Mouse (Mus musculus): ENCODE measurements around the gene Mtap. TPM values are rescaled to one million over a fixed set of nuclear protein-coding genes. Genes with fewer than 3 reads are reported as not detected.

Gene Mtap
- polyA plus RNA-seq, 1 experiment from 2014 or later: 49.1 TPM

GRCm38 (mm10) chr4:89146291-89146690 lies 9.4 kb downstream of the Mtap start:
- peak; percentile 79 for TF ChIP-seq CTCF (IDR thresholded peaks at IDR 0.05; ENCODE audit: low read depth)
- H3K4me2 ChIP-seq (ENCODE audit: low read length): no peak overlapping the region
- DNase-seq (ENCODE audit: low spot score) (peak; percentile 79), ATAC-seq (replicated peaks; ENCODE audit: low FRiP score, low read depth) (no peak)
- no peaks in the 10 kb centered on the region for H3K27me3 ChIP-seq (ENCODE audit: insufficient read depth, low read length)
- WGBS: 47% methylated on average over 3 of the region's 3 CpGs
- H3K9me3 ChIP-seq (replicated peaks; ENCODE audit: low read length): no peaks in the 10 kb centered on the region
- no peak overlapping the region for H3K27ac ChIP-seq
- H3K4me1 ChIP-seq (replicated peaks; ENCODE audit: insufficient read depth, low read length): peaks cover under 1% of the 10 kb centered on the region; the same call in 1 of the 2 replicates
- H3K36me3 ChIP-seq (ENCODE audit: insufficient read depth, low read length): peaks cover 12% of the 10 kb centered on the region
- no peak overlapping the region for H3K9ac ChIP-seq (ENCODE audit: low read depth, low read length)
- H3K4me3 ChIP-seq (replicated peaks; ENCODE audit: low read depth, low read length): no peak overlapping the region

GRCm38 (mm10) chr4:89149261-89149660 lies 12.3 kb downstream of the Mtap start:
- Histone ChIP-seq H3K27ac (no peak overlapping the region), H3K4me2 (ENCODE audit: low read length) (no peak overlapping the region), H3K36me3 (ENCODE audit: insufficient read depth, low read length) (peaks cover 16% of the 10 kb centered on the region), H3K9ac (ENCODE audit: low read depth, low read length) (no peak overlapping the region), H3K9me3 (replicated peaks; ENCODE audit: low read length) (no peaks in the 10 kb centered on the region), H3K27me3 (ENCODE audit: insufficient read depth, low read length) (no peaks in the 10 kb centered on the region), H3K4me1 (replicated peaks; ENCODE audit: insufficient read depth, low read length) (no peaks in the 10 kb centered on the region), H3K4me3 (replicated peaks; ENCODE audit: low read depth, low read length) (no peak overlapping the region)
- no peak for TF ChIP-seq CTCF (IDR thresholded peaks at IDR 0.05; ENCODE audit: low read depth)
- ATAC-seq (replicated peaks; ENCODE audit: low FRiP score, low read depth): no peak
- no peak for DNase-seq (ENCODE audit: low spot score)

GRCm38 (mm10) chr4:89161389-89161788 lies 24.5 kb downstream of the Mtap start:
- no peak overlapping the region for H3K27ac ChIP-seq
- H3K36me3 ChIP-seq (ENCODE audit: insufficient read depth, low read length): peaks cover 26% of the 10 kb centered on the region
- H3K9ac ChIP-seq (ENCODE audit: low read depth, low read length): no peak overlapping the region
- WGBS: 97% methylated on average over 3 of the region's 3 CpGs
- DNase-seq (ENCODE audit: low spot score): no peak
- H3K9me3 ChIP-seq (replicated peaks; ENCODE audit: low read length): no peaks in the 10 kb centered on the region
- no peaks in the 10 kb centered on the region for H3K4me1 ChIP-seq (replicated peaks; ENCODE audit: insufficient read depth, low read length)
- H3K4me2 ChIP-seq (ENCODE audit: low read length): no peak overlapping the region
- no peak overlapping the region for H3K4me3 ChIP-seq (replicated peaks; ENCODE audit: low read depth, low read length)
- no peak for ATAC-seq (replicated peaks; ENCODE audit: low FRiP score, low read depth)
- TF ChIP-seq CTCF (IDR thresholded peaks at IDR 0.05; ENCODE audit: low read depth): no peak
- no peaks in the 10 kb centered on the region for H3K27me3 ChIP-seq (ENCODE audit: insufficient read depth, low read length)

GRCm38 (mm10) chr4:89162496-89162895 lies 25.6 kb downstream of the Mtap start:
- no peaks in the 10 kb centered on the region for H3K27me3 ChIP-seq (ENCODE audit: insufficient read depth, low read length)
- ATAC-seq (replicated peaks; ENCODE audit: low FRiP score, low read depth) (no peak), DNase-seq (ENCODE audit: low spot score) (no peak)
- no peak overlapping the region for H3K4me2 ChIP-seq (ENCODE audit: low read length)
- no peaks in the 10 kb centered on the region for H3K4me1 ChIP-seq (replicated peaks; ENCODE audit: insufficient read depth, low read length)
- no peak overlapping the region for H3K9ac ChIP-seq (ENCODE audit: low read depth, low read length)
- H3K9me3 ChIP-seq (replicated peaks; ENCODE audit: low read length): no peaks in the 10 kb centered on the region
- peaks cover 26% of the 10 kb centered on the region; the same call in 1 of the 2 replicates for H3K36me3 ChIP-seq (ENCODE audit: insufficient read depth, low read length)
- H3K4me3 ChIP-seq (replicated peaks; ENCODE audit: low read depth, low read length): no peak overlapping the region
- TF ChIP-seq CTCF (IDR thresholded peaks at IDR 0.05; ENCODE audit: low read depth): no peak
- H3K27ac ChIP-seq: no peak overlapping the region
- 75% methylated on average over 5 of the region's 5 CpGs for WGBS

GRCm38 (mm10) chr4:89163613-89164012 lies 26.7 kb downstream of the Mtap start:
- DNase-seq (ENCODE audit: low spot score) (no peak), ATAC-seq (replicated peaks; ENCODE audit: low FRiP score, low read depth) (no peak)
- TF ChIP-seq CTCF (IDR thresholded peaks at IDR 0.05; ENCODE audit: low read depth): no peak
- Histone ChIP-seq H3K4me1 (replicated peaks; ENCODE audit: insufficient read depth, low read length) (no peaks in the 10 kb centered on the region), H3K36me3 (ENCODE audit: insufficient read depth, low read length) (peaks cover 28% of the 10 kb centered on the region; the same call in 1 of the 2 replicates), H3K27me3 (ENCODE audit: insufficient read depth, low read length) (no peaks in the 10 kb centered on the region), H3K4me2 (ENCODE audit: low read length) (no peak overlapping the region), H3K4me3 (replicated peaks; ENCODE audit: low read depth, low read length) (no peak overlapping the region), H3K27ac (no peak overlapping the region), H3K9me3 (replicated peaks; ENCODE audit: low read length) (no peaks in the 10 kb centered on the region), H3K9ac (ENCODE audit: low read depth, low read length) (no peak overlapping the region)
- 90% methylated on average over 8 of the region's 8 CpGs for WGBS

- no peak for TF ChIP-seq CTCF (IDR thresholded peaks at IDR 0.05; ENCODE audit: low read depth)
- H3K9me3 ChIP-seq (replicated peaks; ENCODE audit: low read length): no peaks in the 10 kb centered on the region
- no peak overlapping the region for H3K9ac ChIP-seq (ENCODE audit: low read depth, low read length)
- no peak overlapping the region for H3K4me3 ChIP-seq (replicated peaks; ENCODE audit: low read depth, low read length)
- DNase-seq (ENCODE audit: low spot score): no peak
- no peak overlapping the region for H3K4me2 ChIP-seq (ENCODE audit: low read length)
- ATAC-seq (replicated peaks; ENCODE audit: low FRiP score, low read depth): no peak
- no peaks in the 10 kb centered on the region for H3K4me1 ChIP-seq (replicated peaks; ENCODE audit: insufficient read depth, low read length)
- H3K36me3 ChIP-seq (ENCODE audit: insufficient read depth, low read length): peaks cover 33% of the 10 kb centered on the region; the same call in 1 of the 2 replicates
- 90% methylated on average over 2 of the region's 2 CpGs for WGBS
- H3K27me3 ChIP-seq (ENCODE audit: insufficient read depth, low read length): no peaks in the 10 kb centered on the region
- no peak overlapping the region for H3K27ac ChIP-seq
Observed at GRCm38 (mm10) chr4:89164681-89165080, 27.8 kb downstream of the Mtap start.

- Histone ChIP-seq H3K36me3 (ENCODE audit: insufficient read depth, low read length) (peaks cover 40% of the 10 kb centered on the region), H3K4me2 (ENCODE audit: low read length) (no peak overlapping the region), H3K9me3 (replicated peaks; ENCODE audit: low read length) (no peaks in the 10 kb centered on the region), H3K27ac (no peak overlapping the region), H3K4me3 (replicated peaks; ENCODE audit: low read depth, low read length) (no peak overlapping the region), H3K9ac (ENCODE audit: low read depth, low read length) (no peak overlapping the region), H3K27me3 (ENCODE audit: insufficient read depth, low read length) (no peaks in the 10 kb centered on the region), H3K4me1 (replicated peaks; ENCODE audit: insufficient read depth, low read length) (no peaks in the 10 kb centered on the region)
- DNase-seq (ENCODE audit: low spot score) (no peak), ATAC-seq (replicated peaks; ENCODE audit: low FRiP score, low read depth) (no peak)
- TF ChIP-seq CTCF (IDR thresholded peaks at IDR 0.05; ENCODE audit: low read depth): no peak
- WGBS: 88% methylated on average over 9 of the region's 9 CpGs
Observed at GRCm38 (mm10) chr4:89168877-89169276, 32.0 kb downstream of the Mtap start.
